Mouse (Mus musculus): ENCODE measurements around the gene Rreb1. TPM values are rescaled to one million over a fixed set of nuclear protein-coding genes. Genes with fewer than 3 reads are reported as not detected.

The Rreb1 gene
- 2.0 and 3.9 TPM in 2 replicates for polyA plus RNA-seq (2015; fragmentation: Nextera tagmentation; extraction: Ambion mirVana)

- Histone ChIP-seq H3K36me3 (ENCODE audit: control insufficient read depth, insufficient read depth, low read length) (no peaks in the 10 kb centered on the region), H3K27ac (ENCODE audit: low read depth, low read length) (peak within 1 kb of the TSS; percentile 3; the same call in 1 of the 2 replicates), H3K9ac (ENCODE audit: low read depth, low read length) (peak within 1 kb of the TSS; percentile 69), H3K27me3 (replicated peaks; ENCODE audit: control insufficient read depth, insufficient read depth, low read length) (no peaks in the 10 kb centered on the region; the same call in 1 of the 2 replicates), H3K4me2 (ENCODE audit: low read length) (peak within 1 kb of the TSS; percentile 100), H3K4me3 (ENCODE audit: low read length) (peak within 1 kb of the TSS; percentile 70), H3K4me1 (ENCODE audit: control insufficient read depth, insufficient read depth, low read depth, low read length) (peaks cover 10% of the 10 kb centered on the region), H3K9me3 (ENCODE audit: control insufficient read depth, low read length) (no peaks in the 10 kb centered on the region)
- 0% methylated on average over 36 of the region's 37 CpGs for WGBS
- peak; percentile 75 for ATAC-seq
Measured at GRCm38 (mm10) chr13:37778147-37778593, at the start of gene Rreb1. Gene Rreb1 (plus strand): TSS chr13:37778400.

GRCm38 (mm10) chr13:37728551-37728950 is 49.6 kb upstream of the Rreb1 start:
- ATAC-seq: no peak
- no peak overlapping the region for H3K4me2 ChIP-seq (ENCODE audit: low read length)

GRCm38 (mm10) chr13:37731914-37732693 is 46.1 kb upstream of the Rreb1 start:
- no peak overlapping the region for H3K27ac ChIP-seq (ENCODE audit: low read depth, low read length)
- 86% methylated on average over 12 of the region's 12 CpGs for WGBS
- H3K4me1 ChIP-seq (ENCODE audit: control insufficient read depth, insufficient read depth, low read depth, low read length): no peaks in the 10 kb centered on the region
- no peak for ATAC-seq
- no peaks in the 10 kb centered on the region for H3K9me3 ChIP-seq (ENCODE audit: control insufficient read depth, low read length)
- H3K4me2 ChIP-seq (ENCODE audit: low read length): no peak overlapping the region
- H3K9ac ChIP-seq (ENCODE audit: low read depth, low read length): no peak overlapping the region
- H3K27me3 ChIP-seq (replicated peaks; ENCODE audit: control insufficient read depth, insufficient read depth, low read length): no peaks in the 10 kb centered on the region
- no peaks in the 10 kb centered on the region for H3K36me3 ChIP-seq (ENCODE audit: control insufficient read depth, insufficient read depth, low read length)
- no peak overlapping the region for H3K4me3 ChIP-seq (ENCODE audit: low read length)

More at GRCm38 (mm10) chr13:37728551-37728950, 49.6 kb upstream of the Rreb1 start:
- H3K9ac ChIP-seq (ENCODE audit: low read depth, low read length): no peak overlapping the region
- H3K27ac ChIP-seq (ENCODE audit: low read depth, low read length): no peak overlapping the region
- H3K4me3 ChIP-seq (ENCODE audit: low read length): no peak overlapping the region
- H3K36me3 ChIP-seq (ENCODE audit: control insufficient read depth, insufficient read depth, low read length): no peaks in the 10 kb centered on the region
- 80% methylated on average over 7 of the region's 7 CpGs for WGBS
- no peaks in the 10 kb centered on the region for H3K27me3 ChIP-seq (replicated peaks; ENCODE audit: control insufficient read depth, insufficient read depth, low read length)
- no peaks in the 10 kb centered on the region for H3K4me1 ChIP-seq (ENCODE audit: control insufficient read depth, insufficient read depth, low read depth, low read length)
- H3K9me3 ChIP-seq (ENCODE audit: control insufficient read depth, low read length): no peaks in the 10 kb centered on the region

GRCm38 (mm10) chr13:37734501-37734900 is 43.7 kb upstream of the Rreb1 start:
- WGBS: 92% methylated on average over 11 of the region's 11 CpGs
- no peak for ATAC-seq
- no peaks in the 10 kb centered on the region for H3K9me3 ChIP-seq (ENCODE audit: control insufficient read depth, low read length)
- no peak overlapping the region for H3K27ac ChIP-seq (ENCODE audit: low read depth, low read length)
- no peak overlapping the region for H3K4me3 ChIP-seq (ENCODE audit: low read length)
- H3K4me2 ChIP-seq (ENCODE audit: low read length): no peak overlapping the region
- H3K27me3 ChIP-seq (replicated peaks; ENCODE audit: control insufficient read depth, insufficient read depth, low read length): no peaks in the 10 kb centered on the region
- H3K9ac ChIP-seq (ENCODE audit: low read depth, low read length): no peak overlapping the region
- no peaks in the 10 kb centered on the region for H3K36me3 ChIP-seq (ENCODE audit: control insufficient read depth, insufficient read depth, low read length)
- no peaks in the 10 kb centered on the region for H3K4me1 ChIP-seq (ENCODE audit: control insufficient read depth, insufficient read depth, low read depth, low read length)

GRCm38 (mm10) chr13:37740111-37740510 is 38.1 kb upstream of the Rreb1 start:
- WGBS: 81% methylated on average over 5 of the region's 5 CpGs
- Histone ChIP-seq H3K27ac (ENCODE audit: low read depth, low read length) (no peak overlapping the region), H3K9me3 (ENCODE audit: control insufficient read depth, low read length) (no peaks in the 10 kb centered on the region), H3K4me2 (ENCODE audit: low read length) (no peak overlapping the region), H3K4me1 (ENCODE audit: control insufficient read depth, insufficient read depth, low read depth, low read length) (no peaks in the 10 kb centered on the region), H3K9ac (ENCODE audit: low read depth, low read length) (no peak overlapping the region), H3K4me3 (ENCODE audit: low read length) (no peak overlapping the region), H3K36me3 (ENCODE audit: control insufficient read depth, insufficient read depth, low read length) (no peaks in the 10 kb centered on the region), H3K27me3 (replicated peaks; ENCODE audit: control insufficient read depth, insufficient read depth, low read length) (no peaks in the 10 kb centered on the region)
- ATAC-seq: no peak

GRCm38 (mm10) chr13:37740752-37741151 is 37.4 kb upstream of the Rreb1 start:
- Histone ChIP-seq H3K4me3 (ENCODE audit: low read length) (no peak overlapping the region), H3K9me3 (ENCODE audit: control insufficient read depth, low read length) (no peaks in the 10 kb centered on the region), H3K27ac (ENCODE audit: low read depth, low read length) (no peak overlapping the region), H3K36me3 (ENCODE audit: control insufficient read depth, insufficient read depth, low read length) (no peaks in the 10 kb centered on the region), H3K4me1 (ENCODE audit: control insufficient read depth, insufficient read depth, low read depth, low read length) (no peaks in the 10 kb centered on the region), H3K9ac (ENCODE audit: low read depth, low read length) (no peak overlapping the region), H3K4me2 (ENCODE audit: low read length) (no peak overlapping the region), H3K27me3 (replicated peaks; ENCODE audit: control insufficient read depth, insufficient read depth, low read length) (no peaks in the 10 kb centered on the region)
- WGBS: 67% methylated on average over 5 of the region's 5 CpGs
- ATAC-seq: no peak

- no peak overlapping the region for H3K9ac ChIP-seq (ENCODE audit: low read depth, low read length)
- WGBS: 91% methylated on average over 4 of the region's 4 CpGs
- H3K36me3 ChIP-seq (ENCODE audit: control insufficient read depth, insufficient read depth, low read length): no peaks in the 10 kb centered on the region
- H3K4me2 ChIP-seq (ENCODE audit: low read length): no peak overlapping the region
- no peak overlapping the region for H3K27ac ChIP-seq (ENCODE audit: low read depth, low read length)
- H3K27me3 ChIP-seq (replicated peaks; ENCODE audit: control insufficient read depth, insufficient read depth, low read length): no peaks in the 10 kb centered on the region
- H3K4me3 ChIP-seq (ENCODE audit: low read length): no peak overlapping the region
- no peak for ATAC-seq
- H3K9me3 ChIP-seq (ENCODE audit: control insufficient read depth, low read length): no peaks in the 10 kb centered on the region
- H3K4me1 ChIP-seq (ENCODE audit: control insufficient read depth, insufficient read depth, low read depth, low read length): no peaks in the 10 kb centered on the region
Measured at GRCm38 (mm10) chr13:37742248-37742647, 36.0 kb upstream of the Rreb1 start.

- Histone ChIP-seq H3K9ac (ENCODE audit: low read depth, low read length) (no peak overlapping the region), H3K4me2 (ENCODE audit: low read length) (no peak overlapping the region), H3K27ac (ENCODE audit: low read depth, low read length) (no peak overlapping the region), H3K9me3 (ENCODE audit: control insufficient read depth, low read length) (no peaks in the 10 kb centered on the region), H3K36me3 (ENCODE audit: control insufficient read depth, insufficient read depth, low read length) (no peaks in the 10 kb centered on the region), H3K4me1 (ENCODE audit: control insufficient read depth, insufficient read depth, low read depth, low read length) (no peaks in the 10 kb centered on the region), H3K27me3 (replicated peaks; ENCODE audit: control insufficient read depth, insufficient read depth, low read length) (no peaks in the 10 kb centered on the region), H3K4me3 (ENCODE audit: low read length) (no peak overlapping the region)
- no peak for ATAC-seq
- WGBS: 79% methylated on average over 7 of the region's 7 CpGs
Measured at GRCm38 (mm10) chr13:37747504-37747903, 30.7 kb upstream of the Rreb1 start.

- no peaks in the 10 kb centered on the region for H3K9me3 ChIP-seq (ENCODE audit: control insufficient read depth, low read length)
- no peaks in the 10 kb centered on the region for H3K27me3 ChIP-seq (replicated peaks; ENCODE audit: control insufficient read depth, insufficient read depth, low read length)
- no peak overlapping the region for H3K4me2 ChIP-seq (ENCODE audit: low read length)
- 13% methylated on average over 3 of the region's 3 CpGs for WGBS
- no peak overlapping the region for H3K4me3 ChIP-seq (ENCODE audit: low read length)
- H3K4me1 ChIP-seq (ENCODE audit: control insufficient read depth, insufficient read depth, low read depth, low read length): no peaks in the 10 kb centered on the region
- H3K9ac ChIP-seq (ENCODE audit: low read depth, low read length): no peak overlapping the region
- ATAC-seq: peak; percentile 56; the same call in 1 of the 2 replicates
- H3K27ac ChIP-seq (ENCODE audit: low read depth, low read length): no peak overlapping the region
- no peaks in the 10 kb centered on the region for H3K36me3 ChIP-seq (ENCODE audit: control insufficient read depth, insufficient read depth, low read length)
Measured at GRCm38 (mm10) chr13:37749485-37749884, 28.7 kb upstream of the Rreb1 start.
